Mouse (Mus musculus): Measurements from ENCODE around the gene Aplp2. TPM values are rescaled to one million over a fixed set of nuclear protein-coding genes. Genes with fewer than 3 reads are reported as not detected.

The Aplp2 gene
- polyA plus RNA-seq, 1 experiment from 2014 or later, result 336 TPM

DNA sequence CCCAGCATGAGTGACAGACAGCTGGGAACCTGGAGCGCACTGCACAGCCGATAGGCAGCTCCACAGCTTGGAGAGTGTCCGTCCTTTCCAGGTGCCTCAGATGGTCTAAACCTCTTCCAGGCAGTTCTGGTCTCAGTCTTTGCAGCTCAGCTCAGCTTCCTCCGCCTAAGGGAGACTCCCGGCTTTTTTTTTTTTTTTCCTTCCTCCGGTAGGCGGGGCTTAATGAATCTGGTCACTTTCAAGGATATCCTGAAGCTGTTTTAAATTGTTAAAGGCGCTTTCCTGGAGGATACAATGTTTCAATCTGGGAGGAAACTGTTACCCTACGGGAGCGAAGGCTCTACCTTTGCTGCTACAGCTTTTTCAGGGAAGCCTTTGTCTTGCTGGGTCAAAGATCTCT lies 9.6 kb upstream of the Aplp2 start:
- H3K9ac ChIP-seq, result no peak overlapping the region
- H3K4me2 ChIP-seq, result peak overlapping the region; percentile 23
- no peaks in the 10 kb centered on the region for H3K9me3 ChIP-seq (replicated peaks)
- H3K27ac ChIP-seq, result peak overlapping the region; percentile 48
- no peak overlapping the region for H3K4me3 ChIP-seq (replicated peaks)
- no peaks in the 10 kb centered on the region for H3K27me3 ChIP-seq
- WGBS, result 32% methylated on average over 10 of the region's 10 CpGs
- H3K4me1 ChIP-seq, result 0 out of 2 replicates have a peak, but pooled peaks cover 3% of the 10 kb centered on the region
- no peaks in the 10 kb centered on the region for H3K36me3 ChIP-seq
- peak; percentile 60; the same call in 1 of the 2 replicates for ATAC-seq (replicated peaks; ENCODE audit: low FRiP score)

DNA sequence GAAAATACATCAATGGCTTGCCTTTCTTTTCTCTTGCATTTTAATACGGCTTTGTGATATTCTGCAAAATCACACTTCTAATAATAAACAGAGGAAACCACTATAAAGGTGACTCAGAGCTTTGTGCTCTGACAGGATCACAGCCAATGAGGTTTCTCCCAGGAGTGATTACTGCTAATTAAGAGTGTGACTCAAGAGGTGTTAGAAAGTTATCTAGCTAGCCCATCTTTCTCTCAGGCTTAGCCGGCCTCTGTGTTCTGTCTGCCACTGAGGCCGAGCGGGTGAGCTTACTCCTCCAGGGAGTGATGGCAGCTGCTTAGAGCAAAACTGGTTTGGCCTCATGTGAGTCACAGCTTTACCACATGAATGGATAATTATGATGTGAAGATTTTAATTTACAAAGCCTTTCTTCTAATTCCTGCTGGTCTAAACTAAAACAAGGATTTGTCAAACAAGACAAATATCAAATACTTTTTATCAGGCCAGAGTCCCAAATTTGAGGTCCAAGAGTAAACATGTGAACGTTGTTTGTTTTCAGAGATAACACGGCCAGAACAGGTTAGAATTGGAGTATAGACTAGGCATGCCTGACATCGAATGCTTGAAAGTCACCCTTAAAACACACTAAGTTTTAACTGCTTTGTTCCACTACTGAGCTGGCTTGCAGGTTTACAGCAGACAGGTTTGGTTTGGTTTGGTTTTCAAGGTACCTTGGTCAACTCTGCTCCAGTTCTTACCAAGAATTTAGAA lies 6.2 kb upstream of the Aplp2 start:
- ATAC-seq (replicated peaks; ENCODE audit: low FRiP score), result no peak
- Histone ChIP-seq H3K27me3 (no peaks in the 10 kb centered on the region), H3K36me3 (no peaks in the 10 kb centered on the region), H3K27ac (peak overlapping the region; percentile 64; the same call in 1 of the 2 replicates), H3K4me3 (replicated peaks) (no peak overlapping the region), H3K9ac (no peak overlapping the region), H3K4me2 (no peak overlapping the region), H3K4me1 (peaks cover 6% of the 10 kb centered on the region), H3K9me3 (replicated peaks) (no peaks in the 10 kb centered on the region)
- 60% methylated on average over 7 of the region's 7 CpGs for WGBS

GRCm38 (mm10) chr9:31212500-31213008 lies 939 bp upstream of the Aplp2 start:
- Histone ChIP-seq H3K9ac (peak overlapping the region; percentile 55), H3K36me3 (no peaks in the 10 kb centered on the region), H3K4me1 (peaks cover 25% of the 10 kb centered on the region), H3K9me3 (replicated peaks) (no peaks in the 10 kb centered on the region), H3K27me3 (no peaks in the 10 kb centered on the region), H3K4me2 (peak overlapping the region; percentile 91), H3K4me3 (replicated peaks) (peak overlapping the region; percentile 77), H3K27ac (peak overlapping the region; percentile 93)
- ATAC-seq (replicated peaks; ENCODE audit: low FRiP score), result no peak
- 24% methylated on average over 12 of the region's 12 CpGs for WGBS

GRCm38 (mm10) chr9:31210749-31211689 lies 596 bp downstream of the Aplp2 start:
- Histone ChIP-seq H3K36me3 (no peaks in the 10 kb centered on the region), H3K9ac (peak overlapping the region; percentile 94), H3K27me3 (no peaks in the 10 kb centered on the region), H3K27ac (peak overlapping the region; percentile 93), H3K4me2 (peak overlapping the region; percentile 91), H3K4me1 (peaks cover 32% of the 10 kb centered on the region), H3K4me3 (replicated peaks) (peak overlapping the region; percentile 77), H3K9me3 (replicated peaks) (no peaks in the 10 kb centered on the region)
- WGBS, result under 1% methylated on average over 85 of the region's 93 CpGs
- ATAC-seq (replicated peaks; ENCODE audit: low FRiP score), result peak; percentile 64

DNA sequence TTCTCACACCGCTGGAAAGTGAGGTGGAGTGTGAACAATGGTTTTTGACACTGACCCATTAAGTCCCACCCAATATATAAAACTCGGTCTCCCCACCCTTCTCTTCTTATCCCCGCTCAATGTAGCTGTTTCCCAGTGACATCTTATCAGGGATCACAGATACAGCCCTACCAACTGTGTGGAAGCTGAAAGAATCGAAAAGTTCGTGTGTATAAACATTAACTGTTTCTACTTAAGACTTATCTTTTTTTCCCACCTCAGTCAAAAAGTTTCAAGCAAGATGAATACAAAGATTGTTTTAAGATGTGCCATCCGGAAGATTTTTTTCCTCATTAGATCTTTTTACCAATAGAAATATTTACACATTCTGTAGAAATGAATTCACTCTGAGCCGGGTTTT lies 1.5 kb downstream of the Aplp2 start:
- Histone ChIP-seq H3K27me3 (no peaks in the 10 kb centered on the region), H3K4me3 (replicated peaks) (peak overlapping the region; percentile 77), H3K9ac (peak overlapping the region; percentile 94), H3K4me1 (peaks cover 40% of the 10 kb centered on the region), H3K27ac (no peak overlapping the region), H3K4me2 (peak overlapping the region; percentile 91), H3K9me3 (replicated peaks) (no peaks in the 10 kb centered on the region), H3K36me3 (no peaks in the 10 kb centered on the region)
- ATAC-seq (replicated peaks; ENCODE audit: low FRiP score), result no peak
- 15% methylated on average over 7 of the region's 7 CpGs for WGBS

DNA sequence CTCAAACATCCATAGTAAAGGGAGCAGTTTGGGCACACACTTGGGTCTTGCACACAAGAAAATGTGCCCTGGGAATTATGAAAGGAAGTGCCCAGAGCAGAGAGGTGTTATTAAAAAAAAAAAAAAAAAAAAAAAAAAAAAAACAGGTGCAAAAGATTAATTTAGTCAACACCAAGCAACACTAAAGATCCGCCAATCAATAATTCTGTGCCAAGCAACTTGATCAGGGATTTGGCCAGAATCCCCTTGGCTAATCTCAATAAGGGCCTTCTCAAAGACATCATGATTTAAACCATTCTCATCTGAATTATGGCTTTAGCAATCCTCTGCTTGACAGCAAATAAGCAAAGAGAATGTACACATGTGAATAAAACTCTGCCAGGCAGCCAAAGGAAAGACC lies 2.1 kb downstream of the Aplp2 start:
- Histone ChIP-seq H3K27me3 (no peaks in the 10 kb centered on the region), H3K9me3 (replicated peaks) (no peaks in the 10 kb centered on the region), H3K4me3 (replicated peaks) (no peak overlapping the region; the same call in 1 of the 2 replicates), H3K36me3 (no peaks in the 10 kb centered on the region), H3K27ac (no peak overlapping the region), H3K4me1 (peaks cover 46% of the 10 kb centered on the region), H3K9ac (no peak overlapping the region), H3K4me2 (0 out of 2 replicates have a peak overlapping the region, but pooled peaks have one; percentile 91)
- no peak for ATAC-seq (replicated peaks; ENCODE audit: low FRiP score)
- 91% methylated on average over 1 of the region's 1 CpGs for WGBS

DNA sequence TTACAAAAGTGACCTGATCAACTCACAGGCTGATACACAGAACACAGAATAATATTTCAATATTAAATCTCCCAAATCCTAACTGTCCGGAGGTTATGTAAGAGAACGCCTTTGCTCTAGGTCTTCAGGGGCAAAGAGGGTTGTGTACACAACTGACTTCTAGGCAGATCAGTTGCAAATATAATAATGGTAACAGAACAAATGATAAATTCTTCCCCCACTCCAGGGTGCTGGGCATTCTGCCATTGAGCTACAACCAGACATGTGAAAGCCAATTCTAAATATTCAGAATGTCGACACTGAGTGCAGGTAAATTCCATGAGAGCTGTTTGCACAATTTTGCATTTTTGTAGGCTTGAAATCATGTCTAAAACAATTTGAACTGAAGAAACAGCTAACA lies 3.9 kb downstream of the Aplp2 start:
- Histone ChIP-seq H3K27me3 (no peaks in the 10 kb centered on the region), H3K9ac (no peak overlapping the region), H3K4me3 (replicated peaks) (no peak overlapping the region), H3K9me3 (replicated peaks) (no peaks in the 10 kb centered on the region), H3K4me2 (no peak overlapping the region), H3K4me1 (peaks cover 55% of the 10 kb centered on the region), H3K27ac (no peak overlapping the region), H3K36me3 (no peaks in the 10 kb centered on the region)
- WGBS, result 80% methylated on average over 3 of the region's 3 CpGs
- ATAC-seq (replicated peaks; ENCODE audit: low FRiP score), result no peak

- no peak overlapping the region for H3K9ac ChIP-seq
- ATAC-seq (replicated peaks; ENCODE audit: low FRiP score), result 0 out of 2 replicates have a peak, but pooled peaks have one; percentile 49
- H3K27ac ChIP-seq, result peak overlapping the region; percentile 54
- no peak overlapping the region for H3K4me2 ChIP-seq
- H3K9me3 ChIP-seq (replicated peaks), result no peaks in the 10 kb centered on the region
- H3K36me3 ChIP-seq, result no peaks in the 10 kb centered on the region
- WGBS, result 42% methylated on average over 6 of the region's 6 CpGs
- H3K27me3 ChIP-seq, result no peaks in the 10 kb centered on the region
- H3K4me1 ChIP-seq, result peaks cover 42% of the 10 kb centered on the region
- no peak overlapping the region for H3K4me3 ChIP-seq (replicated peaks)
Observed at GRCm38 (mm10) chr9:31204722-31205121, 6.9 kb downstream of the Aplp2 start.

DNA sequence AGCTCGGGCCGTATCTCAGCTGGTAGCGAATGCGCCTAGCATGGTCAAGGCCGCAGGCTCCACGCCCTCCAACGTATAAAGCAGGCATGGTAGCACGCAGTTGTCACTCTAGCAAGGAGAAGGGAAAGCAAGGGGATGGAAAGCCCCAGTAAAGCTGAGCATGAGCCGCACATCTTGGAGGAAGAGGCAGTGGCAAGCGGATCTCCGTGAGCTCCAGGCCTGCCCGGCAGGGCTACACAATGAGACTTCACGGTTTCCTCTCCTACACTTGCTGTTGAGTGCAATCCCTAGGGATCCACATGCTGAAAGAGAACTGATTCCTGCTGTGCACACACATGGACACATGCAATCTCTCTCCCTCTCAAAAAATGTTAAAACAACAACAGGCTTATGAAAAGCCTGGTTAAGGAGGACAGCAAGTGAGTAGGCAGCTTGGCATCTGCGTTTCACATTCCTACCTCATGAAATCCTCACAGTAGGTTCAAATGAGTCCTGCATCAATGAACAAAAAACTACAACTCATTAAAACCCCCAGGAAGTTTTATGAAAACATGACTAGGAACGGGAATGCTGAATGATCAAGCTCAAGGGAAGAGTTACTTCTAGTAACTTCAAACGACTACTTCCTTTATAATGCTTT lies 7.9 kb downstream of the Aplp2 start:
- H3K4me2 ChIP-seq, result no peak overlapping the region
- no peak overlapping the region for H3K9ac ChIP-seq
- H3K4me1 ChIP-seq, result peaks cover 36% of the 10 kb centered on the region
- no peaks in the 10 kb centered on the region for H3K9me3 ChIP-seq (replicated peaks)
- ATAC-seq (replicated peaks; ENCODE audit: low FRiP score), result no peak
- no peaks in the 10 kb centered on the region for H3K36me3 ChIP-seq
- H3K27me3 ChIP-seq, result no peaks in the 10 kb centered on the region
- no peak overlapping the region for H3K4me3 ChIP-seq (replicated peaks)
- peak overlapping the region; percentile 20; the same call in 1 of the 2 replicates for H3K27ac ChIP-seq
- 70% methylated on average over 16 of the region's 16 CpGs for WGBS

GRCm38 (mm10) chr9:31203068-31203467 lies 8.5 kb downstream of the Aplp2 start:
- Histone ChIP-seq H3K4me2 (no peak overlapping the region), H3K27ac (no peak overlapping the region), H3K9ac (no peak overlapping the region), H3K27me3 (no peaks in the 10 kb centered on the region), H3K4me3 (replicated peaks) (no peak overlapping the region), H3K4me1 (peaks cover 36% of the 10 kb centered on the region), H3K36me3 (no peaks in the 10 kb centered on the region), H3K9me3 (replicated peaks) (no peaks in the 10 kb centered on the region)
- no peak for ATAC-seq (replicated peaks; ENCODE audit: low FRiP score)
- WGBS, result 79% methylated on average over 6 of the region's 6 CpGs

DNA sequence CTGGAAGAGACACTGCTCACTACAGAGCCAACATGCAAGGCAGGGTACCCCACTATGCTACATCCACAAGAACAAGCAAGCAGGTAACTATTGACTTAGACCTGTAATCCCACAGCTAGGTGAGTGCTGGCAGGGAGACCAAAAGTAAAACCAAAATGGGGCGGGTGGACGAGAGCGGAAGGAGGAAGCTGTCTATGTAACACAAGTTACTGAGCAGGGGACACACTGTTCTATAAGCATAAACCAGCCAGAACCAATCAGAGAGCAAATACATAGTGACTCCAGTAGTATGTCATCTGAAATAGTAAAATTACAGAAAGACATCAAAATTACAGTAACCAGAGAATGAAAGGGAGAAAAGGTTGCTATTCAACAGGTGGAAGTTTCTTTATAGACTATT lies 13.0 kb downstream of the Aplp2 start:
- WGBS, result 91% methylated on average over 3 of the region's 3 CpGs
- ATAC-seq (replicated peaks; ENCODE audit: low FRiP score), result no peak
- Histone ChIP-seq H3K27ac (no peak overlapping the region), H3K9me3 (replicated peaks) (no peaks in the 10 kb centered on the region), H3K36me3 (peaks cover 5% of the 10 kb centered on the region; the same call in 1 of the 2 replicates), H3K4me1 (peaks cover 3% of the 10 kb centered on the region; the same call in 1 of the 2 replicates), H3K27me3 (no peaks in the 10 kb centered on the region), H3K4me2 (no peak overlapping the region), H3K9ac (no peak overlapping the region), H3K4me3 (replicated peaks) (no peak overlapping the region)
